Mouse (Mus musculus) C2C12 (cell line): ENCODE results near the gene Slco3a1.

Experiments used
- CTCF ChIP-seq: IDR thresholded peaks from one replicate; pipeline ENCODE4 v1.5.1; 2011; ENCODE audit not compliant: control insufficient read depth, insufficient read depth, insufficient read length
- MAX ChIP-seq: IDR thresholded peaks from one replicate; pipeline ENCODE4 v1.6.1; 2011; ENCODE audit warnings: mild to moderate bottlenecking, control low read depth
- MYOD1 ChIP-seq: IDR thresholded peaks from one replicate; pipeline ENCODE4 v1.6.1; 2011; ENCODE audit warnings: low read depth; ENCODE audit not compliant: control insufficient read depth, insufficient read length
- USF1 ChIP-seq: IDR thresholded peaks from one replicate; pipeline ENCODE4 v1.6.1; 2011; ENCODE audit warnings: low read depth, mild to moderate bottlenecking, control low read depth, moderate library complexity

DNA sequence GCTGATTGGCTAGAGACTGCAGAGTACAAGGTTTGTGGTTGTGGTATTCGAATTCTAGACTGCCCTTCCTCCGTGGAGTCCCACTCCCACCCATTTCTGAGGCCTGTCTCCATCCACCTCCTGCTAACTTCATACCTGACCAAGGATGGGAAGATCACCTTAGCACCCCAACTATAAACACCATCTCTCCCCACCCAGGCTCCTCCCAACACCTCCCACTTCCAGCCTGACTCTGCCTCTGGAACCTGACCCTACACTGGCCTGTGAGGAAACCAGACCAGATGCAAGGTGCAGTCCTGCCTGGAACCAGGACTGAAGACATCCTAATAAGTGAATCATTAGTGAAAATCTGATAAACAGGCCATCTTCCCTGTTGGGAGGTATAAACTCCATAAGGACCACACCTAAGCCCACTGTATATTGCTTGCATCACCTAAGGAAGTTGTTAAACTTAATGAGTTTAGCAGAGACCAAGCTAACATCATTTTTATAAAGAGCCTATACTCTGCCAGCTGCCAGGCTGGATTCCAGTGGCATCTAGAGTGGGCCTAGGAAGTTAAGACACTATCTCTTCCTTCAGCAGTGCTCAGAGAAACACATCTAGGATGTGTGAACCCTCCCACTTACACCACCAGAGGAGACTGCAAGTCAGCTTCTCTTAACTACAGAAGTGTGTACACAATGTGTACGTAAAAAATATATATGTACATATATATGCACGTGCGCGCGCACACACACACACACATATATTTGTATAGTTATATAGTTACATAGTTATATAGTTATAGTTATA lies 13.5 kb downstream of the Slco3a1 start:
- no peak for TF ChIP-seq MYOD1
- no peak for TF ChIP-seq CTCF
- no peak for TF ChIP-seq USF1
- TF ChIP-seq MAX = no peak
